Mouse (Mus musculus): ENCODE data around the gene Olfr954. TPM values are rescaled to one million over a fixed set of nuclear protein-coding genes. Genes with fewer than 3 reads are reported as not detected.

The Olfr954 gene
- not detected for polyA plus RNA-seq (2014; fragmentation: Illumina TruSeq; extraction: RNeasy Lipid Tissue Mini Kit (QIAGEN cat#74804); ENCODE audit: insufficient read depth, low read depth, low replicate concordance)

DNA sequence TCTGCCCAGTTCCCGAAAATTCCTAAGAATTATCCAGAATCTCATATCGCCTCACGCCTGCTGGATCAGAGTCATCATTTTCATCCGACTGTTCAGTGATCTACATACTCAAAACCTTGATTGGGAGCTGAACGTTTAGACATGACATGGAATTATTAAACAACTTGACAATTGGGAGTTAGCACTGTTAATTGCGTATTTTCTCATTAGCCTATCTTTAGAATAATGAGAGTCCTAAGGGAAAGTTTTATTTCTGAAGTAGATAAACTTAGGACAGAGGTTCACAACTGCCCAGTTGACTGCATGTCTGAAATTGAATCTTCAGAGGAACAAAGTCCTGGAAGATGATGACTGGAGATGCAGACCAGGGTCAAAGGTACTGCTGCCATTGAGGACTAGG, at the start of gene Olfr954:
Gene Olfr954, plus strand, starts transcription at position 301 of the 400 bp plus-strand sequence.

DNA sequence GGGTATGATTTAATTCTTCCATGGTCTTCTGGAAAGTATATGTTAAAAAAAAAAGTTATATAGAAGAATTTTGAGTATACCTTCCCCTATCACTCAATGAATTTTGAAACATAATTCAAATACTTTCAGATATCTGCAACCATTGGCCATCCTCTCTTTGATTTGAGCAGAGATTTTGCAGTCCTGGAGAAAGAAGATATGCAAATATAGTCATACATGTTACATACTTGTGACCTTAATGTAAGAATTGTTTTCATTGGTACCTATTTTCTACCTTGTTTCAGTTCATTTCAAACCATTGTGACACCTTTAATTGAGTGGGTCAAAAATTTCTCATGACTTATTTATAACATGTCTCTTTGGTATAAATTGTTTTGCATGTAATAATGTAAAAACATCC, 29.5 kb upstream of the Olfr954 start, which contains the start of gene Olfr952:
Gene Olfr952, minus strand, starts transcription at position 101 of the 400 bp plus-strand sequence.

DNA sequence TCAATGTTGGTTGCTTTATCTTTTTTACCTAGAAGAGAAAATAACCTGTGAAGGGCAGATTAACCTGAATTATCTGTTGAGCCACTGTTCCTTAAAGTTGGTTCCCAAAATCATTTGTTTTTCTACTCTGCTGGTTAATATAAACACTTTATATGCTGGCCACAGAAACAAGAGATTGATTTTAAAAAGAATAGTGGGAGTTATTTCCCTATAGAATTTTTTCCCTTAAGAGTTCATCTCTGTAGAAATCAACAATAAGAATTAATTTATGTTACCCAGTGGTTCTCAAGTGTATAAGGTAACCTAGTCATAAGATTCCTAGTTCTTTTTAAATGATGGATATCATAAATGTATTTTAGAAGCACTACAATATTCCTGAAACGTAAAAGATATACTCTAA, 15.3 kb downstream of the Olfr954 start, which contains the start of gene Olfr955:
Gene Olfr955, minus strand, starts transcription at position 101 of the 400 bp plus-strand sequence.

DNA sequence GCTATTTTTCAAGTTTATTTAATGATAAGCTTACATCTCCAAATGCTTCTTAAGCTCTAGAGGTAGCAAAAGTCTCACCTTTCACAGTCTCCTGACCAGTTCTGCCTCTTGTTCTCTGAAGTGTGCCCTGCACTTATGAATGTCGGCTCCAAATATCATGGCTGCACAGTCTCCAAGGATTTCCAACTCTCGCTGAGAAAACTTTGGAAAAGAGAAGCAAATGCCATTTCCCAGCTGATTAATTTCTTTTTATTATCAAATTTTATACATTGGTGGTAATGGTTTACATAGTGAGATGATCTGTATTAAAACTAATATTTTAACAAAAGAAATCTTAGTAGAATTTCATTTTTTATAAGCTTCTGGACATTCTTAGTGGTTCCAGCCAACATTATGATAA, 37.4 kb downstream of the Olfr954 start, which contains the start of gene Olfr44:
Gene Olfr44, minus strand, starts transcription at position 101 of the 400 bp plus-strand sequence.

Other genes starting within 250 kb of the Olfr954 start
- gene Olfr1537, start 206.7 kb upstream of the Olfr954 start, polyA plus RNA-seq (2014; fragmentation: Illumina TruSeq; extraction: RNeasy Lipid Tissue Mini Kit (QIAGEN cat#74804); ENCODE audit: insufficient read depth, low read depth, low replicate concordance): not detected
- not detected for gene Olfr945, start 179.9 kb upstream of the Olfr954 start, polyA plus RNA-seq (2014; fragmentation: Illumina TruSeq; extraction: RNeasy Lipid Tissue Mini Kit (QIAGEN cat#74804); ENCODE audit: insufficient read depth, low read depth, low replicate concordance)
- not detected for gene Olfr948, start 130.7 kb upstream of the Olfr954 start, polyA plus RNA-seq (2014; fragmentation: Illumina TruSeq; extraction: RNeasy Lipid Tissue Mini Kit (QIAGEN cat#74804); ENCODE audit: insufficient read depth, low read depth, low replicate concordance)
- gene Olfr951, start 69.3 kb upstream of the Olfr954 start, polyA plus RNA-seq (2014; fragmentation: Illumina TruSeq; extraction: RNeasy Lipid Tissue Mini Kit (QIAGEN cat#74804); ENCODE audit: insufficient read depth, low read depth, low replicate concordance): not detected
- gene Olfr952, start 29.6 kb upstream of the Olfr954 start, polyA plus RNA-seq (2014; fragmentation: Illumina TruSeq; extraction: RNeasy Lipid Tissue Mini Kit (QIAGEN cat#74804); ENCODE audit: insufficient read depth, low read depth, low replicate concordance): not detected
- gene Olfr955, start 15.2 kb downstream of the Olfr954 start, polyA plus RNA-seq (2014; fragmentation: Illumina TruSeq; extraction: RNeasy Lipid Tissue Mini Kit (QIAGEN cat#74804); ENCODE audit: insufficient read depth, low read depth, low replicate concordance): not detected
- gene Olfr44, start 37.3 kb downstream of the Olfr954 start, polyA plus RNA-seq (2014; fragmentation: Illumina TruSeq; extraction: RNeasy Lipid Tissue Mini Kit (QIAGEN cat#74804); ENCODE audit: insufficient read depth, low read depth, low replicate concordance): not detected
- gene Olfr957, start 59.1 kb downstream of the Olfr954 start, polyA plus RNA-seq (2014; fragmentation: Illumina TruSeq; extraction: RNeasy Lipid Tissue Mini Kit (QIAGEN cat#74804); ENCODE audit: insufficient read depth, low read depth, low replicate concordance): not detected
- gene Olfr958, start 97.4 kb downstream of the Olfr954 start, polyA plus RNA-seq (2014; fragmentation: Illumina TruSeq; extraction: RNeasy Lipid Tissue Mini Kit (QIAGEN cat#74804); ENCODE audit: insufficient read depth, low read depth, low replicate concordance): not detected
- not detected for gene Olfr959, start 118.9 kb downstream of the Olfr954 start, polyA plus RNA-seq (2014; fragmentation: Illumina TruSeq; extraction: RNeasy Lipid Tissue Mini Kit (QIAGEN cat#74804); ENCODE audit: insufficient read depth, low read depth, low replicate concordance)
- gene AW551984, start 147.7 kb downstream of the Olfr954 start, polyA plus RNA-seq (2014; fragmentation: Illumina TruSeq; extraction: RNeasy Lipid Tissue Mini Kit (QIAGEN cat#74804); ENCODE audit: insufficient read depth, low read depth, low replicate concordance): 0.23 TPM
- gene Olfr148, start 154.0 kb downstream of the Olfr954 start, polyA plus RNA-seq (2014; fragmentation: Illumina TruSeq; extraction: RNeasy Lipid Tissue Mini Kit (QIAGEN cat#74804); ENCODE audit: insufficient read depth, low read depth, low replicate concordance): not detected
- not detected for gene Olfr960, start 164.7 kb downstream of the Olfr954 start, polyA plus RNA-seq (2014; fragmentation: Illumina TruSeq; extraction: RNeasy Lipid Tissue Mini Kit (QIAGEN cat#74804); ENCODE audit: insufficient read depth, low read depth, low replicate concordance)
- not detected for gene Olfr961, start 188.4 kb downstream of the Olfr954 start, polyA plus RNA-seq (2014; fragmentation: Illumina TruSeq; extraction: RNeasy Lipid Tissue Mini Kit (QIAGEN cat#74804); ENCODE audit: insufficient read depth, low read depth, low replicate concordance)
- gene Olfr963, start 210.5 kb downstream of the Olfr954 start, polyA plus RNA-seq (2014; fragmentation: Illumina TruSeq; extraction: RNeasy Lipid Tissue Mini Kit (QIAGEN cat#74804); ENCODE audit: insufficient read depth, low read depth, low replicate concordance): not detected

Measured in lung, adult 10 weeks (tissue).